Mouse (Mus musculus) heart, postnatal 10 days (tissue): ENCODE measurements around the gene Polh. TPM values are rescaled to one million over a fixed set of nuclear protein-coding genes. Genes with fewer than 3 reads are reported as not detected.
A peak's percentile ranks its signal among the peaks of the same experiment; 100 is the strongest.

Source experiments
- DNase-seq, 2 experiments: peaks; one replicate each; pipeline ENCODE4 v3.0.0; 2021
- intact Hi-C: fragments of 180-260 bp; cut with DNase I; formaldehyde crosslinking; loops from one replicate; pipeline ENCODE4 v1.15.1; 2025
- total RNA-seq, 2 experiments: library from RNA; stranded (reverse); gene quantifications; 2 replicates each; pipeline ENCODE4 v1.2.3; 2021

Polh gene
- total RNA-seq: 10 to 100 TPM; 11.6 to 15.9 TPM

- intact Hi-C loops: no loop called here
- DNase-seq: peak; percentile 95 to 96
These were observed at the start of gene Polh, which contains the start of gene Xpo5 for GRCm38 (mm10) chr17:46202421-46203071. Gene Polh, minus strand, starts transcription at chr17:46202645. Gene Xpo5, plus strand, starts transcription at chr17:46202782.

DNA sequence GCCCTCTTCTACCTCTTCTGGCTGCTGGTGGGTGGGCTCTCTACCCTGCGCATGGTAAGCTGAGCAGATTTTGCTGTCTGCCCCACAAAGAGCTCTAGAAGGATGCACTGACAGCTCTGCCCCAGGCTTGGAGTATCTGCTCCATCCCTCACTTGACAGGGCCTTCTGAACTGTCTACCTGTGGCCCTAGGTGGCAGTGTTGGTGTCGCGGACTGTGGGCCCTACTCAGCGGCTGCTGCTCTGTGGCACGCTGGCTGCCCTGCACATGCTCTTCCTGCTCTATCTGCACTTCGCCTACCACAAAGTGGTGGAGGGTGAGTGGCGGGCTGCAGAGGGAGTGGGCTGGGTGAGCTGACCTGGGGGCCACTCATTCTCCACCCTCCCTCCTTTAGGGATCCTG is 48.7 kb upstream of the Polh start:
- intact Hi-C loops: no loop called here
- peak in 1 of 2 experiments; percentile 14 for DNase-seq

GRCm38 (mm10) chr17:46248189-46248522 is 45.7 kb upstream of the Polh start:
- no peak for DNase-seq
- intact Hi-C loops: no loop called here

- peak; percentile 98 for DNase-seq
- intact Hi-C loops: no loop called here
These were observed 45.2 kb upstream of the Polh start, which contains the start of the genes Polr1c and Yipf3 for GRCm38 (mm10) chr17:46247512-46248188. Gene Polr1c, minus strand, starts transcription at chr17:46248054. Gene Yipf3, plus strand, starts transcription at chr17:46248080.

- intact Hi-C loops: no loop called here
- DNase-seq: no peak
These were observed 42.1 kb upstream of the Polh start for GRCm38 (mm10) chr17:46244579-46244978.

GRCm38 (mm10) chr17:46243624-46244023 is 41.2 kb upstream of the Polh start:
- no peak for DNase-seq
- intact Hi-C loops: no loop called here

DNA sequence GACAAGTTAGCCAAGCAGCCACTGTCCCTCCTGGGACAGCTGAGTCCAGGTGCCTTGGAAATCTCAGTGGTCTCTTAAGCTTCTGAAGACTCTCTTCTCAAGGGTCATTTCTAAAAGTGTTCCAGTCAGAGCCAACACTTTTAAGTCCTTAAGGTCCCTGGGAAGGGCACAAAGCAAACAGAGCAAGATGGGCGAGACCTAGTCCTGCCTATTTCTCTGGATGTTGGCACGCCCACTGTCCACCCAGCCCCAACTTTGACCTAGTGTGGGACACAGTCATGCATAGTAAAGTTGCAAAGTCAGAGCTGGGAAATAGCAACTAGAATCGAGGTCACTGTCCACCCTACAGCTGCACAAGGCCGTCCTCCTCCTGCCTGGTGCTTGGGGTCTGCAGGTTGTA is 40.5 kb upstream of the Polh start:
- no peak for DNase-seq
- intact Hi-C loops: no loop called here

DNA sequence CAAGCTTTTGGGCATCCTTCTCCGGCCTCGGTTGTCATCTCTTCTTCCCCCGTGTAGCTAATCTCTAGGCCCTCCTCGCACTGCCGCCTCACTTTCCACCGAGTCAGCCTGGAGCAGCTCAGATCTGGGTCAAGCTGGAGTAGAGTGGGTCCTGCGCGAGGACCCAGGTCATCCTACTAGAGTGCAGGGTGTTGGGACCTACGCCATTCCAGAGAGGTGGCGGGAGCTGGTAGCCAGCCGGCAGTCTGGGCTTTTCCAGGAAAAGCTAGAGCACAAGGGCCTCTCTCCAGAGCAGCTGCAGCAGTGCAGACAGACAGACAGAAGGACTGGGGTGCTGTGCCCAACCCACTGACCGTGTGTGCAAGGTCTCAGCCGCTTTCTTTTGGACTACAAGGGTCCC is 39.8 kb upstream of the Polh start:
- no peak for DNase-seq
- intact Hi-C loops: no loop called here

DNA sequence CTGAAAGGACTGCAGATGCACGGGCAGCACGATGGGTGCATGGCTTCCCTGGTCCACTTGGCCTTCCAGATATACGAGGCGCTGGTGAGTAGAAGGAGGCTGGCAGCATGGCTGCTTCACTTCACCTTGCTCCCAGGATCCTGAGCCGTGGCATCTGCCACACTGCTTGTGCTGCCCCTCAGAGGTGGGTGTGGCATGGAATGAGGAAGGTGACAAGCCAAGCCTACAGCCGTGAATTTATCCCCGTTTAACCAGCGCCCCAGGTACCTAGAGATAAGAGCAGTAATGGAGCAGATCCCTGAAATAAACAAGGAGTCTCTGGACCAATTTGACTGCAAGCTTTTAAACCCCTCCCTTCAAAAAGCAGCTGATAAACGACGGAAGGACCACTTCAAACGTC is 39.0 kb upstream of the Polh start:
- DNase-seq: no peak
- intact Hi-C loops: no loop called here

GRCm38 (mm10) chr17:46239516-46240114 is 37.2 kb upstream of the Polh start:
- DNase-seq: no peak
- intact Hi-C loops: no loop called here

- no peak for DNase-seq
- intact Hi-C loops: no loop called here
These were observed 35.0 kb upstream of the Polh start for GRCm38 (mm10) chr17:46237480-46237879.

GRCm38 (mm10) chr17:46237079-46237478 is 34.6 kb upstream of the Polh start:
- intact Hi-C loops: no loop called here
- DNase-seq: no peak

DNA sequence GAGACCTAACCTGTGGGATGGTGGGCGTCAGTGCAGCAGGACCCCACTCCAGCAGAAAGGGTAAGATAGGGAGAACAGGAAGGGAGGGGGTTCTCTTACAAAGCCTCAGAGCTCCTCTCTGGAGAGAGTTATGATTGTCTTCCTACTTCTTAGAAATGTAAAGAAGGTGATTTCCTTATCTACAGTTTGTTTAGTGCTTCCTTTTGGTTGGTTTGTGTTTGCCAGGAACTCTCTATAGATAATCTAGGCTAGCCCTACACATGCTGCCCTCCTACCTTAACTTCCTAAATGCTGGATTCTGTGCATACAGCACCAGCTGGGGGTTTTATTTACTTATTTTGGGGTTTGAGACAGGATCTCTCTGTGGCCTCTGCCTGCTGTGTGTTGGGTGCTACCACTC is 33.6 kb upstream of the Polh start:
- intact Hi-C loops: no loop called here
- DNase-seq: no peak

DNA sequence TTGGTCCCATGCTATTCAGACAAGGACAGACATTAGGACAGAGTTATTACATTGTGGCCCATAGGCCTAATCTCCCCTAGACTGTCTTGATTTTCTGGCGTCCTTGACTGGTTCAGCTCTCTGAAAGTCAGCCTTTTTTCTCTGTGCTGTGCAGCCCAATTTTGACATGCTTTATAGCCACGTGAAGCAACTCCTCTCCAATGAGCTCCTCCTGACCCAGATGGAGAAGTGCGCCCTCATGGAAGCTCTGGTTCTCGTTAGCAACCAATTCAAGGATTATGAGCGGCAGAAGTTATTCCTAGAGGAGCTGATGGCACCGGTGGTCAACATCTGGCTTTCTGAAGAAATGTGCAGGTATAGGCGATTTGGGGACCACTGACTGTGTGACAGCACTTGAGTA is 25.1 kb upstream of the Polh start:
- intact Hi-C loops: no loop called here
- DNase-seq: no peak

DNA sequence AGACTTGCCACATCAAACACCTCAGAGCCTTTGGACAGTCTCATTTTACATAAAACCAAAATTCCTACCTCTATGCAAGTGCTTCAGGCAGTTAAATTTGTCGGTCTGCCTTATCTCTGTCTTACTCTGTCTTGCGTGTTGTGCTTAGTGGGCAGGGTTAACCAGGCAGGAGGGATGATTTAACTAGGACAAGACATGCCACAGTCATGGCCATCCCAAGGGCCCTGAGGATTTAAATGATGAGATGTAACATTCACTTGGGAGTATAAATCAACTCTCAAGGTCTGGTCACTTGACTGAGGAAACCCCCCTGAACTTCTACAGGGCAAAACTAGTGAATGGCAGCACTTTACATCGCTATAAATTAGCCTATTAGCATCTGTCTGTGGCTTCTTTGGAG is 19.2 kb upstream of the Polh start:
- intact Hi-C loops: no loop called here
- DNase-seq: no peak

GRCm38 (mm10) chr17:46210550-46210949 is 8.1 kb upstream of the Polh start:
- no peak for DNase-seq
- intact Hi-C loops: no loop called here

GRCm38 (mm10) chr17:46206676-46207075 is 4.2 kb upstream of the Polh start:
- intact Hi-C loops: no loop called here
- no peak for DNase-seq

GRCm38 (mm10) chr17:46203078-46203477 is 633 bp upstream of the Polh start:
- intact Hi-C loops: no loop called here
- peak in 1 of 2 experiments; percentile 70 for DNase-seq

- intact Hi-C loops: no loop called here
- DNase-seq: peak in 1 of 2 experiments; percentile 15
These were observed 1.3 kb downstream of the Polh start for GRCm38 (mm10) chr17:46201151-46201550.

DNA sequence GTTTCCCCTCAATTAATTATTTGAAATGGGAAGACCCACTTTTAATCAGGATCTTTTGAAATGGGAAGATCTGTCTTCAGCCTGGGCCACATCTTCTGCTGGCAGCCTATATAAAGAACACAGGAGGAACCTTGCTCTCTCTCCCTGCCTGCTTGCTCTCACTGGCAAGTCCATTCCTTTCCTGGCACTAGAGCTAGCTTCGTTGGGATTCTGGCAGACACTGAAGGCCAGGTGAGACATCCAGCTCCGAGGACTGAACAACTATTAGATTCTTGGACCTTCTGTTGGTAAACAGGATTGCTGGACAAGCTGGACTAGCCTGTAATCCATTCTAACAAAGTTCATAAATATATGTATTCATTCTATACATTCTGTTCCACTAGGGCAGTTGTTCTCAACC is 13.6 kb downstream of the Polh start:
- no peak for DNase-seq
- intact Hi-C loops: no loop called here

GRCm38 (mm10) chr17:46182273-46182672 is 20.2 kb downstream of the Polh start:
- DNase-seq: no peak
- intact Hi-C loops: no loop called here

GRCm38 (mm10) chr17:46170538-46170937 is 31.9 kb downstream of the Polh start:
- DNase-seq: no peak
- intact Hi-C loops: no loop called here
